Mouse (Mus musculus): ENCODE measurements around the gene Cbx5. TPM values are rescaled to one million over a fixed set of nuclear protein-coding genes. Genes with fewer than 3 reads are reported as not detected.
"Not testable (repeated sequence)": the region's sequence is repeated elsewhere in the genome, so short reads cannot be mapped to it uniquely, and the experiment has no call there.

Gene Cbx5
- polyA plus RNA-seq, 1 experiment, result 172 TPM

DNA sequence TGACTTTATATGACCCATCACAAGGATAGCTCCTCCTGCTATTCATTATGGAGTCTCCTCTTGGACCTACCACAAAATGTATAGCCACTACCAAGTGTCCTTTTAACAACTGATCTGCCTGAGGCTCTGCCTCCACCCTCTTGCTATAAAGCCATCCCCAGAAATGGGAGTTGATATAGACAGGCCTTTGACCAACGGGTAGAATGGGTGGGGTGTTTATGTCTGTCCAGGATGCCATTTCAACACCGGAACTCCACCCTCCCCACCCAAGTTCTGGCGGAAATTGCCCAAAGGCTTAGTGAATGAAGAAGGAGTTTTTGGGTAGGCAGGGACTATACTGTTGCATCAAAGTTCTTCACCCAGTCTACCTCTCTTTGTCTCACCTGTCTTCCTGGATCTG is 13.0 kb upstream of the Cbx5 start:
- no peaks in the 10 kb centered on the region for H3K4me1 ChIP-seq (ENCODE audit: control insufficient read depth, insufficient read depth, low read length)
- H3K4me3 ChIP-seq (ENCODE audit: insufficient read depth, low read length), result no peak overlapping the region
- TF ChIP-seq POLR2A (IDR thresholded peaks at IDR 0.05; ENCODE audit: low read depth, low read length) (no peak), CTCF (IDR thresholded peaks at IDR 0.05; ENCODE audit: borderline replicate concordance, insufficient read depth, low read length) (no peak)
- H3K27ac ChIP-seq (ENCODE audit: insufficient read depth, low read length), result no peak overlapping the region

DNA sequence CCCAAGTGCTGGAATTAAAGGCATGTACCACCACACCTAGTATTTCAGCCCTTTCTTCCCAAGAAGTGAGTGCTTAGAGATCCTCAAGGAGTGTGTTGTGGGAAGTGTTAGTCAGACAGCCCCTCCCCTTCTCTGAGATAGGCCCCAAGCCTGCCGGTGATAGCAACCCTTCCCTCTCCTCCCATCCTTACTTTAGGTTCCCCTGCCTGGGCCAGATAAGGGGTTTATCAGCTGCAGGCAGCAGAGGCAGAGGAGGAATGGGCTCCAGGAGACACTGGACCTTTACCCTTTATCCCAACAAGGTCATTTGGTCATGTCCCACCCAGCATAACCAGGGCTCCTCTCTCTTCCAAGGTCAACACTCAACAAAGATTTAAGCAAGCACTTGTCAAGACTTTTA is 12.0 kb upstream of the Cbx5 start:
- Histone ChIP-seq H3K27ac (ENCODE audit: insufficient read depth, low read length) (no peak overlapping the region), H3K4me1 (ENCODE audit: control insufficient read depth, insufficient read depth, low read length) (no peaks in the 10 kb centered on the region), H3K4me3 (ENCODE audit: insufficient read depth, low read length) (no peak overlapping the region)
- TF ChIP-seq CTCF (IDR thresholded peaks at IDR 0.05; ENCODE audit: borderline replicate concordance, insufficient read depth, low read length) (no peak), POLR2A (IDR thresholded peaks at IDR 0.05; ENCODE audit: low read depth, low read length) (no peak)

DNA sequence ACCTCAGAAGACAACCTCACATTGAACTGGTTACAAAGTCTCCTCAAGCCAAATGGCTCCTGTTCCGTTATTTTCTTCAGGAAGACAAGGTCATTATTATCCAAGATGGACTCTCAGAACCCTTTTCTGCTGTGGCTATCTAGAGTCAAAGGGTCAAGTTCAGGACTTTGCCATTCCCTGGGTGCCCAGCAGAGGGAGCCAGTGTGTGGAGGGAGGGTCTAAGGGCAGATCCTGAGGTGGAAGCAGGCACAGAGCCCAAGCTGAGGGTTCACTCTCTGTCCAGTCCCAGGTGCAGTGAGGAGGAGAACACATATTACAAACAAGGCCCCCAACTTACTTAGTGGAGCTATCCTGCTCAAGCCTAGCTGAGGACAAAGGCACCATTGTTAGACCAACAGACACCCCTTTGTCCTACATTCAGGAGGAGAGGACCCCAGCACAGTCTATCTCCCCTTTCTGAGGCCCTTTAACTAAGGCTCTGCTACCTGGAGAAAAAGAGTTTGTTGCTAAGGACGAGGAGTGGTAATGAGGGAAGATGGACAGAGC is 10.7 kb upstream of the Cbx5 start:
- no peak for TF ChIP-seq POLR2A (IDR thresholded peaks at IDR 0.05; ENCODE audit: low read depth, low read length)
- TF ChIP-seq CTCF (IDR thresholded peaks at IDR 0.05; ENCODE audit: borderline replicate concordance, insufficient read depth, low read length), result peak; percentile 80
- H3K4me3 ChIP-seq (ENCODE audit: insufficient read depth, low read length), result no peak overlapping the region
- H3K4me1 ChIP-seq (ENCODE audit: control insufficient read depth, insufficient read depth, low read length), result no peaks in the 10 kb centered on the region
- no peak overlapping the region for H3K27ac ChIP-seq (ENCODE audit: insufficient read depth, low read length)

DNA sequence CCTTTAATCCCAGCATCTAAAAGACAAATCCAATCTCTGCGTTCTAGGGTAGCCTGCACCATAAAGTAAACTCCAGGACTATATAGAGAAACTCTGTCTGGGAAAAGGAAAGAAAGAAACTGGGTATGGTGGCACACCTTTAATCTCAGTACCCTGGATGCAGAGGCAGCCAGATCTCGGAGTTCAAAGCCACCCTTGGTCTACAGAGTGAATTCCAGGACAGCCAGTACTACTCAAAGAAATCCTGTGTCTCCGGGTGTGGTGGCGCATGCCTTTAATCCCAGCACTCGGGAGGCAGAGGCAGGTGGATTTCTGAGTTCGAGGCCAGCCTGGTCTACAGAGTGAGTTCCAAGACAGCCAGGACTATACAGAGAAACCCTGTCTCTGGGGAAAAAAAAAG is 9.9 kb upstream of the Cbx5 start:
- H3K27ac ChIP-seq (ENCODE audit: insufficient read depth, low read length); H3K4me3 ChIP-seq (ENCODE audit: insufficient read depth, low read length); H3K4me1 ChIP-seq (ENCODE audit: control insufficient read depth, insufficient read depth, low read length): not testable (repeated sequence)

DNA sequence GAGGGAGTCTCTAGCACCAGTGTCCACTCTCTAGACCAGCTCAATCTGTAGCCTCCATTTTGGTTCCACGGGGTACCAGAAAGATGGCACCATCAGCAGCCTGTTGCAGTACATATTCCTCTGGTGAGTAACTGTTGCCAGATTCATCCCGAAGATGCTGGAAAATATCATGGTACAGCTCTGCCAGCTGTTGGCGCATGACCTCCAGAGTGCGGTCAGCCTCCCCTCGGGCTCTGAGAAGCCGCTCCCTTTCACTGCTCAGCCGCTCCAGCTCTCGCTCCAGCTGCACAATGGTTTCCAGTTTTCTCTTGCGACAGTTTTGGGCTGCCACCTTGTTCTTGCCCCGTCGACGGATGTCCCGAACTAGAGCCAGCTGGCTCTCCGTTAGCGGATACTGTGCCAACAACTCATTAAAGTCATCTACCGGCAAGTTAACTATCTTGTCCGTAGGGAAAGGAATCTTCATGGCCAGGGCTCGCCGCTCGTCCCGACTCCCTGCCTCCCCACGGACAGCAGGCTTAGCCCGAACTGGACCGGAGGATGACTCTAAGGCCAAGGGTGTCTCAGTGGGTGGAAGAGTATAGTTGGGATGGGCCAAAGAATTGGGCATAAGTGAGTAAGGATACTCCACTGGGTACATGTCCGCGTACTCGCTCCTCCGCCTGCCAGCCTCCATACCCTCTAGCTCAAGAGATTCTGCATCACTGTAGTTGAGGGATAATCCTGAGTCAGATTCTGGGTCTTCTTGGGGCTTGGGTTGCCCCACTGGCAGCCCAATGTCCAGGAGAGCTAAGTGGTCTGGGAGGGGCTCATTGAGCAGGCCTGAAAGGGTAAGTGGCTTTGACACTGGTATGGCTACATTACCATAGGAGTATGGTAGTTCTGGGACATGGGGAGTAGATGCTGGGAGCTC is 9.0 kb upstream of the Cbx5 start:
- H3K4me3 ChIP-seq (ENCODE audit: insufficient read depth, low read length), result no peak overlapping the region
- H3K4me1 ChIP-seq (ENCODE audit: control insufficient read depth, insufficient read depth, low read length), result no peaks in the 10 kb centered on the region
- no peak overlapping the region for H3K27ac ChIP-seq (ENCODE audit: insufficient read depth, low read length)

DNA sequence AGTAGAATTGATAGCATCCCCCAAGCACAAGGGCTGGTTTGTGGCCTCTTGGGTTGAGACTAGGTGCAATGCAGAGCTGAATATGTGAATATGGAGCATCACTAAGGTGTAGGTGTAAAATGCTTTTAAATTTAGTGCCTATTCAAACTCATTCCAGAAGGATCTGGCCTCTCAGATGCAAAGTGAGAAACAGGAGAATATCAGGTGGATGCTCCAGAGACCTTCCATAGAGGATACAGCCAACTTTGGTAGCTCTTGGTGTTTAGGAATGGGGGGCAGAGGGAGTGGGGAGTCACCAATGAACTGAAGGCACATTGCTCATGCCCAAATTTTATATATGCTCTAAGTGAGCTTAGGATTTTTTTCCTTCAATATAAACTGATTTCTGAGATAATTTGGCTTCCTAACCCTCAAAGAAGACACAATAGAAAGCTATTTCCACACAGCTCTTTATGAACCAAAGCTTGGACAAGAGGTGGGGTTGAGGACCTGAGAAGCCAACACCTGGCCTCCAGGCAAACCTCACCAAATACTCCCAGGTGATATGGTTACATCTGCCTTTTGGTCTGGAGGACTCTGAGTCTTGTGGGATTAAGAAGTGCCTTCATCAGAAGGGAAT is 8.3 kb upstream of the Cbx5 start:
- TF ChIP-seq CTCF (IDR thresholded peaks at IDR 0.05; ENCODE audit: borderline replicate concordance, insufficient read depth, low read length), result no peak
- peak; percentile 22; the same call in 1 of the 2 replicates for TF ChIP-seq POLR2A (IDR thresholded peaks at IDR 0.05; ENCODE audit: low read depth, low read length)
- Histone ChIP-seq H3K4me3 (ENCODE audit: insufficient read depth, low read length) (no peak overlapping the region), H3K4me1 (ENCODE audit: control insufficient read depth, insufficient read depth, low read length) (no peaks in the 10 kb centered on the region)

More for the DNA sequence above, 9.0 kb upstream of the Cbx5 start:
- TF ChIP-seq CTCF (IDR thresholded peaks at IDR 0.05; ENCODE audit: borderline replicate concordance, insufficient read depth, low read length), result no peak
- TF ChIP-seq POLR2A (IDR thresholded peaks at IDR 0.05; ENCODE audit: low read depth, low read length), result peak; percentile 33; the same call in 1 of the 2 replicates

DNA sequence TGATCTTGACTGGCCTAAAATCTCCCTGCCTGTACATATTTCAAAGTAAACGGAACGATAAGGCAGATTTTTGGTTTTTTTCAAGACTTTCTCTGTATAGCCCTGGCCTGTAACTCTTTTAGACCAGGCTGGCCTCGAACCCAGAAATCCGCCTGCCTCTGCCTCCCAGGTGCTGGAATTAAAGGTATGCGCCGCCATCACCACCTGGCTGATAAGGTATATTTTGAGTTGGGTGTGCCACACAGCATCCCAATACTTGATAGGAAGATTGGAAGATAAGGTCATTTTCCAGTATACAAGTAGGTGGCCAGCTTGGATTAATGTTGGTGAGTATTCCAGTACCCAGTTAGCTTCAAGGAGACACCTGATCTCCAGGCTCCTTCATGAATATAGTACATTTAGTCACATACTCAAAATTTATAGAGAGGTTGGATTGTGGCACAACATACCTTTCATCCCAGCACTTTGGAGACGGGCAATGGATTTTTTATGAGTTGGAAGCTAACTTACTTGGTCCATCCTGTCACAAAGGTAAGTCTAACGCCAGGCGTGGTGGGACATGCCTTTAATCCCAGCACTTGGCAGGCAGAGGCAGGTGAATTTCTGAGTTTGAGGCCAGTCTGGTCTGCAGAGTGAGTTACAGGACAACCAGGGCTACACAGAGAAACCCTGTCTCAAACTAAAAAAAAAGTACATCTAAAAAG is 7.6 kb upstream of the Cbx5 start:
- Histone ChIP-seq H3K27ac (ENCODE audit: insufficient read depth, low read length) (no peak overlapping the region), H3K4me3 (ENCODE audit: insufficient read depth, low read length) (no peak overlapping the region), H3K4me1 (ENCODE audit: control insufficient read depth, insufficient read depth, low read length) (no peaks in the 10 kb centered on the region)
- no peak for TF ChIP-seq POLR2A (IDR thresholded peaks at IDR 0.05; ENCODE audit: low read depth, low read length)
- no peak for TF ChIP-seq CTCF (IDR thresholded peaks at IDR 0.05; ENCODE audit: borderline replicate concordance, insufficient read depth, low read length)

More for the DNA sequence above, 8.3 kb upstream of the Cbx5 start:
- no peak overlapping the region for H3K27ac ChIP-seq (ENCODE audit: insufficient read depth, low read length)

DNA sequence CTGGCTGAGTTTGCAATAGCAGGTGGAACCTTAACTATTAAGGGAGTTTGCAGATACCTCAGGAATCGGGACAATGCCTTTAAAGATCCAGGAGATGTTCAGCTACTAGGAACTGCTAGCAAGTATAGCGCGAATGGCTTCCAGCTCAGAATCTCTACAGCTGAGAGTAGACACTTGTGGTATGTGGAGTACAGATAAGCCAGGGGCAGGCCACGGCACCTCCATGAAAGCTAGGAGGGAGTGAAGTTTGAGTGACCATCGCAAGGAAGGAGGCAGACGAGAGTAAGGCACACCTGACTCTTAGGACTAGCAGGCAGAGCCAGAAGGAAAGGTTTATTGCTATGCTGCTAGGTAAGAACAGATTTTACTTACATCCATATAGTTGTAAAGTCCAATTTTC is 6.0 kb upstream of the Cbx5 start:
- TF ChIP-seq POLR2A (IDR thresholded peaks at IDR 0.05; ENCODE audit: low read depth, low read length), result peak; percentile 36; the same call in 1 of the 2 replicates
- no peak for TF ChIP-seq CTCF (IDR thresholded peaks at IDR 0.05; ENCODE audit: borderline replicate concordance, insufficient read depth, low read length)
- H3K27ac ChIP-seq (ENCODE audit: insufficient read depth, low read length), result no peak overlapping the region
- no peaks in the 10 kb centered on the region for H3K4me1 ChIP-seq (ENCODE audit: control insufficient read depth, insufficient read depth, low read length)
- H3K4me3 ChIP-seq (ENCODE audit: insufficient read depth, low read length), result no peak overlapping the region; the same call in 1 of the 2 replicates

DNA sequence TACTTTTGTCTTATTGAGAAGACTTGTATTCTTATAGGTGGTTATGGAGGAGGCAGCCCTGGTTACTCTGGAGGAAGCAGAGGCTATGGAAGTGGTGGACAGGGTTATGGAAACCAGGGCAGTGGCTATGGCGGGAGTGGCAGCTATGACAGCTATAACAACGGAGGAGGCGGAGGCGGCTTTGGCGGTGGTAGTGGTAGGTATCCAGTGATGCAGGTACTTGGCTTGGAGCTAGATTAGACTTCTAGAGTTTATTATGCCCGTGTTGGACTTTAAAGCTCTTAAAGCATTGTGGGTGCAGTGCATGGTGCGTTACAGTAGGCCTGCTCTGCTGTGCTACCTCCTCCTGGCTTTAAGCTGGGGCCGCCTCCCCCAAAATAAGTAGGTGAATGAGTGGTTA is 3.3 kb upstream of the Cbx5 start:
- Histone ChIP-seq H3K4me1 (ENCODE audit: control insufficient read depth, insufficient read depth, low read length) (no peaks in the 10 kb centered on the region), H3K27ac (ENCODE audit: insufficient read depth, low read length) (no peak overlapping the region), H3K4me3 (ENCODE audit: insufficient read depth, low read length) (peak overlapping the region; percentile 80)
- TF ChIP-seq POLR2A (IDR thresholded peaks at IDR 0.05; ENCODE audit: low read depth, low read length) (no peak), CTCF (IDR thresholded peaks at IDR 0.05; ENCODE audit: borderline replicate concordance, insufficient read depth, low read length) (no peak)

DNA sequence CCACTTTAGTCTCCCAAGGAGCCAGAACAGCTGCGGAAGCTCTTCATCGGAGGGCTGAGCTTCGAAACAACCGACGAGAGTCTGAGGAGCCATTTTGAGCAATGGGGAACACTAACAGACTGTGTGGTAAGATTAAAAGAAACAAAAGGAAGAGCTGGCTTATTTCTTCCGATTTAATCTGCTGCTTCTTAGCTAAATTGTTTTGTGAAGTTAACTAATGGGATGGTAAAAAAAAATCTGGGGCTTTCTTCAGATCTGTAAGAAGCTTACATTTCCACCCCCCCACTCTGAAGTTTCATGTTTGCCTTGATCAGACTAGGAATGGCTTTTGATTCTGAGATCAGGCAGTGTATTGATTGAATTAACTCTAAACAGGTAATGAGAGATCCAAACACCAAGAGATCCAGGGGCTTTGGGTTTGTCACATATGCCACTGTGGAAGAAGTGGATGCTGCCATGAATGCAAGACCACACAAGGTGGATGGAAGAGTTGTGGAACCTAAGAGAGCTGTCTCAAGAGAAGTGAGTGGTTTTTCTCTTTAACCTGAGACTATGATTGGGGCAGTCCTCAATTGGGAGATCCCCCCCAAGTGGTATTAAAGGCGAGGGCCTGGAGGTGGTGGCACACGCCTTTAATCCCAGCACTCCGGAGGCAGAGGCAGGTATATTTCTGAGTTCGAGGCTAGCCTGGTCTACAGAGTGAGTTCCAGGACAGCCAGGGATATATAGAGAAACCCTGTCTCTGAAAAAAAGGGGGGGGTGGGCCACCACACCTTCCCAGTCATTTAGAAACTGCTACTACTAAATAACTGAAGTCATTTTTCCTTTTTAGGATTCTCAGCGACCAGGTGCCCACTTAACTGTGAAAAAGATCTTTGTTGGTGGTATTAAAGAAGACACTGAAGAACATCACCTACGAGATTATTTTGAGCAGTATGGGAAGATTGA is 1.7 kb upstream of the Cbx5 start:
- Histone ChIP-seq H3K27ac (ENCODE audit: insufficient read depth, low read length) (peak overlapping the region; percentile 89), H3K4me3 (ENCODE audit: insufficient read depth, low read length) (peak overlapping the region; percentile 80)
- H3K4me1 ChIP-seq (ENCODE audit: control insufficient read depth, insufficient read depth, low read length), result not testable (repeated sequence)
